Mouse (Mus musculus) E14TG2a.4 (cell line): ENCODE measurements at regions not wholly inside any gene's neighbourhood (a gene's known extent, or its start where the extent isn't known, plus 50 kb on each side); places are given as distances from the start of the nearest gene placed in this dataset.

ENCODE experiments used
- CTCF ChIP-seq: conservative IDR thresholded peaks from 2 replicates; pipeline ENCODE4 v1.5.1; 2014; ENCODE audit warnings: low read length
- NANOG ChIP-seq: IDR thresholded peaks from 2 replicates; pipeline ENCODE4 v1.6.1; 2014; ENCODE audit warnings: borderline replicate concordance, low read length, mixed read lengths
- POU5F1 ChIP-seq: IDR thresholded peaks from 2 replicates; pipeline ENCODE4 v1.6.1; 2014; ENCODE audit warnings: low read length, borderline replicate concordance

GRCm38 (mm10) chr11:45491021-45491967 is 360.6 kb upstream of the Clint1 start:
- no peak for TF ChIP-seq CTCF
- no peak for TF ChIP-seq POU5F1
- no peak for TF ChIP-seq NANOG
